Mouse (Mus musculus) testis, postnatal 10 days (tissue): Measurements from ENCODE around the gene Gcnt1.
A peak's percentile ranks its signal among the peaks of the same experiment; 100 is the strongest.

Experiments used
- DNase-seq: peaks from one replicate; pipeline ENCODE4 v3.0.0; 2021; ENCODE audit warnings: low spot score

The Gcnt1 gene

GRCm38 (mm10) chr19:17366364-17367090 lies 6.1 kb downstream of the Gcnt1 start:
- DNase-seq, result no peak

- peak; percentile 62 for DNase-seq
Observed at GRCm38 (mm10) chr19:17364741-17365140, 7.9 kb downstream of the Gcnt1 start.

GRCm38 (mm10) chr19:17361181-17361580 lies 11.5 kb downstream of the Gcnt1 start:
- DNase-seq, result no peak

GRCm38 (mm10) chr19:17359315-17359890 lies 13.2 kb downstream of the Gcnt1 start:
- no peak for DNase-seq

DNA sequence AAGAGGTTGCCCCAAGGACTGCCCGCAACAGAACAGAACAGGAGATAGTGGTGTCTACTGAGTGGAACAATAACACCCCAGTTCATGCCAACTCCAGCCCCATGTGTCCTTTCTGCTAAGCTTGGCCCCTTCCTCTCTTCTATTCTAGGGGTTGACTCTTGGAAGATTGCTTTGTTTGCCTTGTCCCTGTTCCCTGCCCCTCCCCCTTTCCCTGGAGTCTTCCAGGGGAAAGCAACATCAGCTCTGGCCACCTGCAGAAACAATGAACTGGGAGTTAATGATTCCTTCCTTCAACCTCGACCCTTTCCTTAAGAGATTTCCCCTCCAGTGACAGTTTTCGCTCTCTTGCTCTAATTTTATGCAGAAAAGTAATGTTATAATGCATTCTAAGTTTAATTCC lies 15.3 kb downstream of the Gcnt1 start:
- DNase-seq, result no peak

- DNase-seq, result no peak
Observed at GRCm38 (mm10) chr19:17356932-17357331, 15.7 kb downstream of the Gcnt1 start.

DNA sequence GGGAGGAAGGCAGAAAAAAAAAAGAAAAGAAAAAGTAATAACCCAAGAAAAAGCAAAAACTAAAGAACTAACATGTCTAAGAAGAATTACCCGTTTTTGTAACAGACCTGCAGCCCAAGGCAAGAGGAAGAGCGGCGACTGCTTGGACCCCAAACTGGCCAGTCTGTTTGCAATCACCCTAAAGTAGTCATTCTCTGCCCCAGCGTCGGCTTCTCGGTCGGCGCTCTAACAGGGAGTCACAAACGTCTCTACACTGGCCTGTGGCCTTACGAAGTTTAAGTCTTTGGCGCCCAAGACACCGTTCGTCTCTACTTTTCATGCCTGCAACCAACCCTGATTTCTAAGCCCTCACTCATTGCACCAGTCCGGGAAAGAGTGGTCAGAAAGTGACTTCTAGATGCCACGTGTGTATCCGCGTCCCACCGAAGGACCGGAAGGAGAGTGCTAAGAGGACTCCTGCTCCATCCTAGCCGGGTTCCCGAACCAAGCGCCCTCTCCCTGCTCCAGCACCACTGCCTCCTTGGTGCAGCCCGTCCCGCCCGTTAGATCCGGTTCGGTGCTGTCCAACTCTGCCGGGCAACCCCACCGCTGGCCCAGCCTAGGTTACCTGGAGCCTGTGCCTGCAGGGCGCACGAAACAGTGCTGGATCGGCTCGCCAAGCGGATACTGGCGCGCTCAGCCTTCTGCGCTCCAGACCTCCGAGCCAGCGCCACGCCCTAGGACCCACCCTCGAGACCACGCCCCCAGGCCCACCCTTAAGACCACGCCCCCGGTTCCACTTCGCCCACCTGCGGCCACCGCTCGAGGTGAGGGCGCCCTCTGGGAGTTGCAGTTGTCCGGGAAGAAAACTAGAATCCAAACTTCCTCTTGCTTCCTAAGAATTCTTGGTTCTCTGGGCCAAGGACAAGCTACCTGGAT lies 16.4 kb downstream of the Gcnt1 start:
- DNase-seq, result peak; percentile 80

GRCm38 (mm10) chr19:17355361-17355760 lies 17.3 kb downstream of the Gcnt1 start:
- DNase-seq, result no peak

- DNase-seq, result no peak
Observed at GRCm38 (mm10) chr19:17354797-17355196, 17.8 kb downstream of the Gcnt1 start.

DNA sequence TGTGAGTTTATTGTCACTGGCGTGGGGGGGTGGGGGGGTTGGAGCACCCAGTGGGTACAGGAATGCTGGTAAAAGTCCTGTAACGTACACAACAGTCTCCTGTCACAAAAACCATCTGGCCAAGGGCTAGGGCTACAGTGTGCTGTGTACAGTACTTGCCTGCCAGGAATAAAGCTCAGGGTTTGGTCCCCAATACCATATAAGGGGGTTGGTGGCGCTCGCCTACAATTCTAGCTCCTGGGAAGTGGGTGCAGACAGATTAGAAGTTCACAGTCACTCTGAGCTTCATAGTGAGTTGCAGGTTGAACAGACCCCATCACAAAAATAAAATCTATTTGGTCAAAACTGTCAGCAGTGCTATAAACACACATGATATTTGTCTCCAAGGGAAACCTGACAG lies 18.3 kb downstream of the Gcnt1 start:
- no peak for DNase-seq

DNA sequence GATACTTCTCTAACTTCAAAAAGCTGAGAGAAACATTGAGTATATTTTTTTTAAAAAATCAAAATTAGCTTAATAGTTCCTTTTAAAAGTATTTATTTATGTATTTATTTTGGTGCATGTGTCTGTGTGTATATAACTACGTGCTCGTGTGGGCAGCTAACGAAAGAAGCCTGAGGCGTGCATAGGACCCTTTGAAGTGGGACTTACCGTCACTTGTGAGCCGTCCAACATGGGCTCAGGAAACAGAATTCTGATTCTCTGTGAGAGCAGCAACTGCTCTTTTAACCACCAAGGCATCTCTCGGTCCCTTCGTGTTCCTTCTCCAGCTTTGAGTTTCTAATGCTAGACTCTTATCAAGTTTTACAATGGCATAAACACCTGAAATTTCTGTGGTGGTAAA lies 18.9 kb downstream of the Gcnt1 start:
- no peak for DNase-seq

DNA sequence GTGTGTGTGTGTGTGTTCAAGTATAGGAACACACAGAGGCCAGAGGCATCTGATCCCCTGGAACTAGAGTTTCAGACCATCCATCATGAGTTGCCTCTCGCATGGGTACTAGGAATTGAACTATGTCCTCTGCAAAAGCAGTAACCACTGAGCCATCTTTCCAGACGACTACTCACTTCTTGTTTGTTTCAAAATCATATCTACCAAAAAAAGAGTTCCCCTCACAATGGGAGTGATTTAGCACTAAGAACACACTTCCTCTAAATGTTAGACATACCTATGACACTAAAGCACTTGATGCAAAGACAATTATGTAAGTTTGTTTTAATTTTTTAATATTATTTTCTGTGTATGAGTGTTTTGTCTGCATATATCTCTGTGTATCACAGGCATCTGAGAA lies 24.8 kb downstream of the Gcnt1 start:
- no peak for DNase-seq

DNA sequence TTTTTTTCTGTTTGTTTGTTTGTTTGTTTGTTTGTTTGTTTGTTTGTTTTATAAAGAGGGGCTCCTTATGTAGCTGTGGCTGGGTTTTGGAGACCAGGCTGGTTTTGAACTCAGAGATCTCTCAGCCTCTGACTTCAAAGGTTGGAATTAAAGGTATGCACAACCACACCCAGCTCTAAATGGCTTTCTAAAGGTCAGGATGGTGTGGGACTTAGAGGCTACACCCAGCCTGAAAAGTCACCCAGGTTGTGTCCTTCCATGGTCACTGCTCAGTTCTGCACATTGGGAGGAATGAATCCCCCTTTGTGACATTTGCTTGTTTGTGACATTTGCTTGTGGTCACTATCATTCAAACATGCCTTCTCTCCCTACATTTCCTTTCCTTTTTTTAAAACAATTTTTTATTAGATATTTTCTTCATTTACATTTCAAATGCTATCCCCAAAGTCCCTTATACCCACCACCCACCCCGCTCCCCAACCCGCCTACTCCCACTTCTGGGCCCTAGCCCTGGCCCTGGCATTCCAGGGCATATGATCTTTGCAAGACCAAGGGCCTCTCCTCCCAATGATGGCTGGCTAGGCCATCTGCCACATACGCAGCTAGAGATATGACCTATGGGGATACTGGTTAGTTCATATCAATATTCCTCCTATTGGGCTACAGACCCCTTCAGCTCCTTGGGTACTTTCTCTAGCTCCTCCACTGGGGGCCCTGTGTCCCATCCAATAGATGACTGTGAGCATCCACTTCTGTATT lies 25.7 kb downstream of the Gcnt1 start:
- no peak for DNase-seq

- DNase-seq, result no peak
Observed at GRCm38 (mm10) chr19:17344881-17345280, 27.8 kb downstream of the Gcnt1 start.

- DNase-seq, result peak; percentile 15
Observed at GRCm38 (mm10) chr19:17339563-17339962, 33.1 kb downstream of the Gcnt1 start.

GRCm38 (mm10) chr19:17337057-17337679 lies 35.5 kb downstream of the Gcnt1 start:
- DNase-seq, result no peak

DNA sequence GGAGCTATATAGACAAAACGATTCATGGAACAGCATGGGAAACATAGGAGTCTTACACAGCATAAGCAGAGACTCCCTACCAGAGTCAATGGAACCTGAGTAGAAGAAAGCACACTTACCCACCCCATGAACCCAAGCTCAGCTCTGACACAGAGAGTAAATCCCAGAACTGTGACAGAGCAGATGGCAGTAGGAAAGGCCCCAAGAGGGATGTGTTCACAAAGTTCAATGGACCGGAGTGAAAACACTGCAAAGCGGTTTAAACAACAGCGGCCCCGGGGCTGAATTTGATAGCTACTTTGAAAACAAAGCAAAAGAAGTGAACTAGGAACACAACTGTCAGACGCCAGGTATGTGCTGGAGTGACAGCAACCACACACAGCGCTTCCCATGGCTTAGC lies 36.0 kb downstream of the Gcnt1 start:
- DNase-seq, result no peak

DNA sequence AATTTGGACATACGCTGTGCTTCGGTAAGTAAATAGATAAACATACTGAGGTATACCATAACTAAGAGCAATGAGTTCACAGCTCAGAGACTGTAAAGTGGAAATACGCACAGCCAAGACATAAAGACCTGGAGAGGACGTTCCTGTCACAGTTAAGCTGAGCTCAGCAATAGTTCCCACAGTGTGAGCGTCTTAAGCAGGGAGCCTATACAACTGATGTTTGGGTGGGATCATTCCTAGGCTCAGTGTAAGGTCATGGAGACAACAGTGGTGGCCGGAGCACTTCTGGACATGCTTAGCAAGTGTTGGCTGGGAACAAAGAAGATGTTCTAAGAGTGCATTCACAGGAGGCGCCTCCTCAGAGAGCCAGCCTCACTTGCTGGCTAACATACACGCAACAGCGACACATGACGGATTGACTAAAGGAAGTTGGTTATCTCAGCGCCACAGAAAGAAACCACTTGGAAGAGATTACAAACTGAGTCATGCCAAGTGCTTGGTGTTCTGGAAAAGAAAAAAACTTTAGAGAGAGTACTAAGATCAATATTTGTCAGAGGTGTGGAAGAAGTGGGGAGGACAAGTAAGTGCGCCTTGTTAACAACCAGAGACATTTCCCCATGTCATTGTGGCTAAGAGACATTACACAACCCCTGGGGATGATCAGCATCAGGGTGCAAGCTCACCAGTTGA lies 37.9 kb downstream of the Gcnt1 start:
- DNase-seq, result no peak

DNA sequence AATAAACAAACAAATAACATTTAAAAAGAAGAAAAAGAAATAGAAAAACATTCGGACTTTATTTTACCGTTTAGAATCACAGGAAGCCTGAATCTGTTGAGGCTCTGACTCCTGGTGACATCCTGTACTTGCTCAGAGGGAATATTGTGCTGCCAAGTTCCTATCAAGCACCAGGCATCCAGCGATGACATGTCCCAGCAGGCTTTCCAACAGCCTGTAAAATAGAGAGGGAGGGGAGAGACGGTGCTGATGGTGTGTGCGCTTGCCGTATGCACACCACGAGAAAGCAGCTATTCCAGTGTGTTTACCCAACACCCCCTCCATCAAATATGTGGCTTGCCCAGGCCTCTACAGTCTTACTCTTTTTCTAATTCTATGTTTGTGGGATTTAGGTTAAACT lies 39.6 kb downstream of the Gcnt1 start:
- DNase-seq, result no peak

GRCm38 (mm10) chr19:17328916-17329315 lies 43.7 kb downstream of the Gcnt1 start:
- DNase-seq, result no peak

DNA sequence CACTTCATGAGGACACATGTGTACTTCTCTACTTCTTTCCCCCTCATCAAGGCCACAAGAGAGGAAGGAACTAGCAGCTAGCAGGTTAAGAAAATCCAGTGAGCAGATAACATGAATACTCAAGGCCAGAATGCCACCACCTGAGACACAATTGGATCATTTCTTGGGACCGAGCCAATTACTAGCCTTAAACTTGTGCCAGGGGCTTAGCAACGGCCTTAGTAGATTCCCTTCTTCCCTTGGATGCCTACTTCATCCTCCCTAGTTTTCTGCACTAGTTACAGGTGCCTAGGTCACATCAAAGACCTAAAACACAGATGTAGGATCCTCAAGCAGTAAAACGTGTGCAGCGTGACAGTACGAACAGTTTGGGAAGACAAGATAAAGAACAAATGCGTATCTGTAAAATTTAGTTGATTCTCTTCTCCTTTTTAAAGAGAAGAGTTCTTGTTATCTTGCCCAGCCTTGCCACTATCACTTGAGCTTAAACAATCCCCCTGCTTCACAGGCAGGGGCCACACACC lies 44.7 kb downstream of the Gcnt1 start:
- no peak for DNase-seq
